Mouse (Mus musculus) Patski (cell line): Measurements from ENCODE around the gene Lin7c. TPM values are rescaled to one million over a fixed set of nuclear protein-coding genes. Genes with fewer than 3 reads are reported as not detected.

Experiments used
- ATAC-seq: fragments of 100-300 bp; one replicate; pipeline ENCODE4 v1.8.0; 2021
- CTCF ChIA-PET: fragments of 350-600 bp; sonication (Branson Sonifier 250); formaldehyde crosslinking; loops from one replicate; lab custom pipeline; 2022; ENCODE audit warnings: inconsistent platforms; lab: Charles Lee
- POLR2A ChIA-PET: fragments of 350-600 bp; sonication (Branson Sonifier 250); formaldehyde crosslinking; loops from one replicate; lab custom pipeline; 2022; ENCODE audit warnings: antibody characterized with exemption, inconsistent platforms; lab: Charles Lee
- DNase-seq: peaks from one replicate; pipeline ENCODE4 v3.0.0-alpha.2; 2011; ENCODE audit warnings: low read depth, low spot score
- H3K27me3 ChIP-seq: fragments of 371-371 bp; one replicate; pipeline ENCODE4 v1.5.1; 2021
- CTCF ChIP-seq: fragments of 100-300 bp; IDR thresholded peaks from one replicate; pipeline ENCODE4 v1.5.1; 2021
- in situ Hi-C: fragments of 300-500 bp; cut with MboI; formaldehyde crosslinking; loops from 3 replicates; pipeline ENCODE4 v1.11.1; 2018; ENCODE audit warnings: low pct_unique_long_range_greater_than_20kb, mixed read lengths
- polyA plus RNA-seq: library from polyadenylated mRNA; unstranded; gene quantifications from one replicate; pipeline ENCODE4 v1.2.3, GENCODE M21; 2021

Gene Lin7c
- polyA plus RNA-seq, 1 experiment from 2014 or later, result 63.9 TPM

DNA sequence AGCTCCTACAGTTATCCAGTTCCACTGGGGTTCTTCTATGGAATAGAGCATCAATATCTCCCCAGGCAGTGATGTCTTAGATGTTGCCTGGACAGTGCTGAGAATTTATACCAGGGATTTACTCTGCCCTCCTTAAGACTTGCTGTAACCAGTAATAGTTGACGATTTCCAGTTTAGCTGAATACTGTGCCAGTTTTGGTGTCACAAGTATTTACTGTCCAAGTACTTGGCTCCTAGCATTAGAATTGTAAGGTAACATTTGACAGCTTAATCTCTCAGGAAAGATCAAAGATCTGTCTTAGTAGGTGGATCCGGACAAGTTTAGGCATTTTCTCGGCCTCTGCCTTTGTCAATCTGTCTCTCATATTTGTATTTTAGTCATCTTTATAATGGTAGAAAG is 32.4 kb downstream of the Lin7c start:
- H3K27me3 ChIP-seq, result no peaks in the 10 kb centered on the region
- ChIA-PET CTCF (interaction anchor here (1.3 kb wide), 1 partner anchor 34 kb away, joined by 3 read pairs; no protein-coding TSS in a partner anchor), POLR2A (no interaction called here)
- in situ Hi-C loops, result loop anchor here (5.0 kb wide), 1 partner anchor 94 kb away; the partner anchor contains the start of gene Ccdc34
- DNase-seq, result no peak
- no peak for ATAC-seq
- no peak for TF ChIP-seq CTCF

DNA sequence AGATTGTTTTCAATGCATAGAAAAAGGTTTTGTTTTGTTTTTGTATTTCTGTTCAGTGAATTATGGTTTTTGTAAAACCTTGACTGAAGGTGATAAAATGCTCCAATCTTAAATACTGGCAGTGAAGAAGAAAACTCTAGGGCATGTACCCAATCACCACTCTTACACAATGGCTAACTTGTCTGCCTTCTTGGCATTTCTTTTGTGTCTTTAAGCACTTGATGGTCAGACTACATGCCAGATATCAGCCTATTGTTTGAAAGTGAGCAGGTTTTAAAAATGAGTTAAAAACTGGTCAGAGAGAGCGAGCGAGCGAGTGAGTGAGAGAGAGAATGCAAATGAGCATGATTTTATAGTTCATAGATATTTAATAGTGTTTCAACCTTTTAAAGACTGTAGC is 33.3 kb downstream of the Lin7c start:
- in situ Hi-C loops, result loop anchor here (5.0 kb wide), 1 partner anchor 93 kb away; the partner anchor contains the start of gene Ccdc34
- no peak for TF ChIP-seq CTCF
- no peak for DNase-seq
- ChIA-PET POLR2A (no interaction called here), CTCF (no interaction called here)
- no peak for ATAC-seq
- H3K27me3 ChIP-seq, result no peaks in the 10 kb centered on the region

DNA sequence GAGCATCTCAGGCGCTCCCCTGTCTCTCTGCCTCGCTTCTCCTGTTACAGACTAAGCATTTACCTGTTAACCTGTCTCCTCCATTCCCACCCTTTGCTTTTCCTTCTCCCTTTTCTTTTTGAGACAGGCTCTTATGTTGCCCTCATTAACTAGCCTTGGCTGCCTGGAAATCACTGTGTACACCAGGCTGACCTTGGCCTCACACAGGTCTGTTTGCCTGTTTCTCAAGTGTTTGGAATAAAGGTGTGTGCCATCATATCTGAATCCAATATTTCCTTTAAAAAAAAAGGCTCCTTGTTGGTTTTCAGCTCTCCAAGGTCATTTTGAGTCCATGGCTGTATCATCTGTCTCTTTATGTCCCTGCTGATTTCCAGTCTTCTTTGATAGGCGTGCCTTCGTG is 36.3 kb downstream of the Lin7c start:
- TF ChIP-seq CTCF, result no peak
- ATAC-seq, result no peak
- ChIA-PET POLR2A (interaction anchor here (0.7 kb wide), 1 partner anchor 266 kb away, joined by 8 read pairs; no protein-coding TSS in a partner anchor), CTCF (interaction anchor here (0.7 kb wide), 1 partner anchor 253 kb away, joined by 3 read pairs; no protein-coding TSS in a partner anchor)
- no peak for DNase-seq
- in situ Hi-C loops, result no loop called here
- H3K27me3 ChIP-seq, result no peaks in the 10 kb centered on the region

- ATAC-seq, result no peak
- POLR2A ChIA-PET, result interaction anchor here (0.7 kb wide), 1 partner anchor 266 kb away, joined by 8 read pairs; no protein-coding TSS in a partner anchor
- in situ Hi-C loops, result no loop called here
These were observed 36.8 kb downstream of the Lin7c start for GRCm38 (mm10) chr2:109927446-109927845.

DNA sequence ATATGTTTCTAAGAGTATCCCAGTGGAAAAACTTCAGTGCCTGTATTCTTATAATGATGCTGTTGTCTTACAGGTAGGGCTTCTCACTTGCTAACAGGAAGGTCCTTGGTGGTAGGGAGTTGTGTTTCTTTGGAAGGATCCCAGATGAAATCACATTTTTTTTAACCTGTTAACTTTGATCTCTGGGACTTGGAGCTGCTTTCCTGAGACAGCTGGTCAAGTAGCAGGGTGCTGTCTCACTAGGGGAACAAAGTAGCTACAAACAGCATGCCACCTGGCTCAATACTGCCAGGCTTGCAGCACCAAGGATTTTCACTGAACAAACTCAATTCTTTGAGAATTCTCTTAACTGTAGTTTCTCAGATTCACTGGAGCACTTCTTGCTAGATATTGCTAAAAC is 37.2 kb downstream of the Lin7c start:
- in situ Hi-C loops, result no loop called here
- DNase-seq (no peak), ATAC-seq (no peak)
- no peaks in the 10 kb centered on the region for H3K27me3 ChIP-seq
- ChIA-PET POLR2A (interaction anchor here (0.7 to 1.1 kb wide), 2 partner anchors 10 to 265 kb away, joined by 4 to 8 read pairs; no protein-coding TSS in a partner anchor), CTCF (no interaction called here)
- no peak for TF ChIP-seq CTCF

More at GRCm38 (mm10) chr2:109927446-109927845, 36.8 kb downstream of the Lin7c start:
- DNase-seq, result no peak
- CTCF ChIA-PET, result interaction anchor here (0.7 kb wide), 1 partner anchor 252 kb away, joined by 3 read pairs; no protein-coding TSS in a partner anchor
- no peaks in the 10 kb centered on the region for H3K27me3 ChIP-seq
- TF ChIP-seq CTCF, result no peak

- in situ Hi-C loops, result no loop called here
- ChIA-PET POLR2A (interaction anchor here (1.1 kb wide), 1 partner anchor 11 kb away, joined by 4 read pairs; no protein-coding TSS in a partner anchor), CTCF (interaction anchor here (0.8 kb wide), 1 partner anchor 298 kb away, joined by 3 read pairs; no protein-coding TSS in a partner anchor)
- ATAC-seq (no peak), DNase-seq (no peak)
- no peaks in the 10 kb centered on the region for H3K27me3 ChIP-seq
- no peak for TF ChIP-seq CTCF
These were observed 38.1 kb downstream of the Lin7c start for GRCm38 (mm10) chr2:109928791-109929190.

- ChIA-PET CTCF (interaction anchor here (0.7 kb wide), 1 partner anchor 13 kb away, joined by 3 read pairs; no protein-coding TSS in a partner anchor), POLR2A (interaction anchor here (0.6 kb wide), 1 partner anchor 1163 kb away, joined by 3 read pairs; no protein-coding TSS in a partner anchor)
- ATAC-seq, result no peak
- H3K27me3 ChIP-seq, result no peaks in the 10 kb centered on the region
- in situ Hi-C loops, result no loop called here
- TF ChIP-seq CTCF, result no peak
- DNase-seq, result no peak
These were observed 38.6 kb downstream of the Lin7c start for GRCm38 (mm10) chr2:109929256-109929655.

DNA sequence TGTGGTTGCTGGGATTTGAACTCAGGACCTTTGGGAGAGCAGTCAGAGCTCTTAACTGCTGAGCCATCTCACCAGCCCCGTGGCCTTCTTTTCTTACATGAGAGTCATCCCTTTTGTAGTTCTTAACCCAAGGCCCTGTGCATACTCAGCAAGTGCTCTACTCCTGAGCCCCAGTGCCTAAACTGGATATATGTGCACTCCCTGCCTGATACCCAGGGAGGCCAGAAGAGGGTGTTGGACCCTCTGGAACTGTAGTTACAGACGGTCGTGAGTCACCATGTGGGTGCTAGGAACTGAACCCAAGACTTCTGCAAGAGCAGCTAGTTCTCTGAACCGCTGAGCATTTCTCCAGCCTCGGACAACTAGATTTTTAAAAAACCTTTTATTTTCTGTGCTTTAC is 39.7 kb downstream of the Lin7c start:
- in situ Hi-C loops, result no loop called here
- CTCF ChIA-PET, result interaction anchor here (1.5 kb wide), 1 partner anchor 10 kb away, joined by 3 read pairs; no protein-coding TSS in a partner anchor
- no peak for TF ChIP-seq CTCF
- no peaks in the 10 kb centered on the region for H3K27me3 ChIP-seq
- no peak for ATAC-seq
- DNase-seq, result no peak
- POLR2A ChIA-PET, result interaction anchor here (1.5 kb wide), 1 partner anchor 12 kb away, joined by 5 read pairs; no protein-coding TSS in a partner anchor

GRCm38 (mm10) chr2:109930771-109931170 is 40.1 kb downstream of the Lin7c start:
- TF ChIP-seq CTCF, result peak; percentile 45
- H3K27me3 ChIP-seq, result no peaks in the 10 kb centered on the region
- ATAC-seq (no peak), DNase-seq (no peak)
- ChIA-PET CTCF (interaction anchor here (1.5 kb wide), 1 partner anchor 10 kb away, joined by 3 read pairs; no protein-coding TSS in a partner anchor), POLR2A (interaction anchor here (1.5 kb wide), 1 partner anchor 12 kb away, joined by 5 read pairs; no protein-coding TSS in a partner anchor)
- in situ Hi-C loops, result no loop called here

- TF ChIP-seq CTCF, result no peak
- H3K27me3 ChIP-seq, result no peaks in the 10 kb centered on the region
- in situ Hi-C loops, result no loop called here
- ATAC-seq (peak; percentile 69), DNase-seq (no peak)
- ChIA-PET POLR2A (interaction anchor here (0.8 to 1.3 kb wide), 3 partner anchors 12 to 24 kb away, joined by 3 read pairs; partner anchors contain the start of gene Lgr4), CTCF (no interaction called here)
These were observed 41.5 kb downstream of the Lin7c start for GRCm38 (mm10) chr2:109931978-109932780.
